Mouse (Mus musculus) CH12.LX (cell line): Measurements from ENCODE around the gene Ephb4. TPM values are rescaled to one million over a fixed set of nuclear protein-coding genes. Genes with fewer than 3 reads are reported as not detected.
A peak's percentile ranks its signal among the peaks of the same experiment; 100 is the strongest.

Source experiments
- DNase-seq: peaks from one replicate; pipeline ENCODE4 v3.0.0-alpha.2; 2013; ENCODE audit errors: extremely low read depth
- H3K27ac ChIP-seq: 2 replicates; pipeline ENCODE4 v1.5.1; 2012; ENCODE audit warnings: low read depth, mild to moderate bottlenecking, control low read depth, moderate library complexity; ENCODE audit not compliant: insufficient read depth
- H3K27me3 ChIP-seq: replicated peaks from 2 replicates; pipeline ENCODE3; 2012; ENCODE audit warnings: inconsistent platforms
- H3K36me3 ChIP-seq, 2 experiments: replicated peaks in 1 of 2; 2 replicates each; pipeline versions ENCODE3 to v1.6.1; 2012; ENCODE audit warnings: inconsistent platforms in 1 of 2, low read length in 1 of 2, mild to moderate bottlenecking in 1 of 2, mixed read lengths in 1 of 2, moderate library complexity in 1 of 2; ENCODE audit not compliant: control insufficient read depth in 1 of 2, insufficient read depth in 1 of 2
- H3K4me1 ChIP-seq, 2 experiments: 2 replicates each; pipeline ENCODE4 v1.6.1; 2012; ENCODE audit warnings: inconsistent platforms in 1 of 2, moderate library complexity in 1 of 2; ENCODE audit not compliant: insufficient read depth in 2 of 2, control insufficient read depth in 1 of 2
- H3K4me2 ChIP-seq: 2 replicates; pipeline ENCODE4 v1.6.1; 2012; ENCODE audit warnings: low read depth, mild to moderate bottlenecking, control low read depth; ENCODE audit not compliant: poor library complexity, insufficient read depth, severe bottlenecking
- H3K4me3 ChIP-seq, 3 experiments: fragments of 150-350 bp in 1 of 3; sonication (generic) in 1 of 3; replicated peaks in 1 of 3; 2 replicates each; pipeline versions ENCODE3 to v1.5.1; 2011 to 2012; ENCODE audit warnings: low read depth in 2 of 3, low read length in 2 of 3, mild to moderate bottlenecking in 2 of 3, moderate library complexity in 2 of 3, control low read depth in 1 of 3, improper control_type of control experiment in 1 of 3, inconsistent platforms in 1 of 3, mixed read lengths in 1 of 3; ENCODE audit not compliant: poor library complexity in 1 of 3
- H3K79me2 ChIP-seq: replicated peaks from 2 replicates; pipeline ENCODE4 v1.6.1; 2012; ENCODE audit warnings: mild to moderate bottlenecking, moderate library complexity; ENCODE audit not compliant: control insufficient read depth, poor library complexity, insufficient read depth, severe bottlenecking; ENCODE audit errors: extremely low read depth
- H3K9ac ChIP-seq: 2 replicates; pipeline ENCODE4 v1.6.1; 2012; ENCODE audit warnings: low read depth, mild to moderate bottlenecking, control low read depth, moderate library complexity; ENCODE audit not compliant: insufficient read depth
- H3K9me3 ChIP-seq: replicated peaks from 2 replicates; pipeline ENCODE3; 2012; ENCODE audit warnings: low read length, inconsistent platforms, mixed read lengths
- BHLHE40 ChIP-seq: IDR thresholded peaks from 2 replicates; pipeline ENCODE4 v1.6.1; 2011; ENCODE audit warnings: mild to moderate bottlenecking, low read depth, low read length, improper control_type of control experiment
- CHD2 ChIP-seq: IDR thresholded peaks from 2 replicates; pipeline ENCODE4 v1.6.1; 2011; ENCODE audit warnings: low read length, improper control_type of control experiment
- CTCF ChIP-seq, 2 experiments: IDR thresholded peaks in 1 of 2; conservative IDR thresholded peaks in 1 of 2; 2 replicates each; pipeline ENCODE4 v1.5.1; 2011 to 2012; ENCODE audit warnings: low read depth in 2 of 2, low read length in 2 of 2, improper control_type of control experiment in 1 of 2, inconsistent platforms in 1 of 2, mild to moderate bottlenecking in 1 of 2, moderate library complexity in 1 of 2
- GABPA ChIP-seq: IDR thresholded peaks from 2 replicates; pipeline ENCODE4 v1.6.1; 2012; ENCODE audit warnings: low read depth, low read length, improper control_type of control experiment, inconsistent platforms; ENCODE audit not compliant: insufficient replicate concordance
- HCFC1 ChIP-seq: IDR thresholded peaks from 2 replicates; pipeline ENCODE4 v1.6.1; 2012; ENCODE audit warnings: low read depth, mild to moderate bottlenecking, inconsistent platforms, low read length, improper control_type of control experiment
- IRF4 ChIP-seq: IDR thresholded peaks from 2 replicates; pipeline ENCODE4 v1.6.1; 2014; ENCODE audit warnings: low read depth, mild to moderate bottlenecking, inconsistent platforms, low read length, improper control_type of control experiment
- KAT2A ChIP-seq: IDR thresholded peaks from 2 replicates; pipeline ENCODE4 v1.6.1; 2012; ENCODE audit warnings: low read length, improper control_type of control experiment, inconsistent platforms; ENCODE audit not compliant: insufficient replicate concordance
- MAZ ChIP-seq: IDR thresholded peaks from 2 replicates; pipeline ENCODE4 v1.6.1; 2012; ENCODE audit warnings: low read depth, mild to moderate bottlenecking, inconsistent platforms, low read length, improper control_type of control experiment, moderate library complexity
- MEF2A ChIP-seq: IDR thresholded peaks from 2 replicates; pipeline ENCODE4 v1.6.1; 2014; ENCODE audit warnings: low read depth, mild to moderate bottlenecking, inconsistent platforms, low read length, improper control_type of control experiment, borderline replicate concordance
- NELFE ChIP-seq: IDR thresholded peaks from 2 replicates; pipeline ENCODE4 v1.6.1; 2011; ENCODE audit warnings: low read depth, low read length, improper control_type of control experiment
- NRF1 ChIP-seq: IDR thresholded peaks from 2 replicates; pipeline ENCODE4 v1.6.1; 2014; ENCODE audit warnings: low read depth, mild to moderate bottlenecking, inconsistent platforms, low read length, improper control_type of control experiment, moderate library complexity
- RAD21 ChIP-seq: IDR thresholded peaks from 2 replicates; pipeline ENCODE4 v1.6.1; 2011; ENCODE audit warnings: low read depth, mild to moderate bottlenecking, low read length, improper control_type of control experiment, moderate library complexity
- SIN3A ChIP-seq: IDR thresholded peaks from 2 replicates; pipeline ENCODE4 v1.6.1; 2012; ENCODE audit warnings: low read length, improper control_type of control experiment, inconsistent platforms
- SMC3 ChIP-seq: IDR thresholded peaks from 2 replicates; pipeline ENCODE4 v1.6.1; 2011; ENCODE audit warnings: low read depth, low read length, improper control_type of control experiment
- TCF12 ChIP-seq: IDR thresholded peaks from 2 replicates; pipeline ENCODE4 v1.6.1; 2014; ENCODE audit warnings: low read depth, mild to moderate bottlenecking, inconsistent platforms, low read length, improper control_type of control experiment
- UBTF ChIP-seq: IDR thresholded peaks from 2 replicates; pipeline ENCODE4 v1.6.1; 2012; ENCODE audit warnings: low read depth, mild to moderate bottlenecking, inconsistent platforms, low read length, improper control_type of control experiment, moderate library complexity
- USF1 ChIP-seq: IDR thresholded peaks from 2 replicates; pipeline ENCODE4 v1.6.1; 2014; ENCODE audit warnings: low read depth, mild to moderate bottlenecking, inconsistent platforms, low read length, improper control_type of control experiment
- USF2 ChIP-seq: conservative IDR thresholded peaks from 2 replicates; pipeline ENCODE4 v1.6.1; 2011; ENCODE audit warnings: low read depth, low read length, improper control_type of control experiment
- ZC3H11A ChIP-seq: IDR thresholded peaks from 2 replicates; pipeline ENCODE4 v1.6.1; 2012; ENCODE audit warnings: low read depth, mild to moderate bottlenecking, inconsistent platforms, low read length, improper control_type of control experiment
- dilution Hi-C: fragments of 300-500 bp; cut with MboI; formaldehyde crosslinking; loops from 2 replicates; pipeline ENCODE4 v1.14.3; 2020; ENCODE audit warnings: low sequenced_read_pairs; ENCODE audit not compliant: extremely low pct_unique_long_range_greater_than_20kb, extremely low pct_ligation_motif_present
- in situ Hi-C: fragments of 300-500 bp; cut with MboI; formaldehyde crosslinking; loops from 3 replicates; pipeline ENCODE4 v1.14.3; 2019; ENCODE audit warnings: low sequenced_read_pairs, low pct_ligation_motif_present, low pct_unique_long_range_greater_than_20kb, mixed read lengths
- polyA plus RNA-seq: library from polyadenylated mRNA; unstranded; fragments of >175 nt; gene quantifications from 2 replicates; pipeline ENCODE4 v1.2.1, GENCODE M21; 2012; ENCODE audit warnings: low read depth; ENCODE audit not compliant: insufficient read length
- total RNA-seq, 2 experiments: library from RNA; depleted of rRNA; stranded (reverse); fragments of 300-350 nt in 1 of 2; fragments of >200 nt in 1 of 2; gene quantifications; 2 replicates each; pipeline ENCODE4 v1.2.3; 2012 to 2014

Gene Ephb4
- total and polyA plus RNA-seq, 3 experiments, result 0.56 to 2.2 (median 1.5) TPM

DNA sequence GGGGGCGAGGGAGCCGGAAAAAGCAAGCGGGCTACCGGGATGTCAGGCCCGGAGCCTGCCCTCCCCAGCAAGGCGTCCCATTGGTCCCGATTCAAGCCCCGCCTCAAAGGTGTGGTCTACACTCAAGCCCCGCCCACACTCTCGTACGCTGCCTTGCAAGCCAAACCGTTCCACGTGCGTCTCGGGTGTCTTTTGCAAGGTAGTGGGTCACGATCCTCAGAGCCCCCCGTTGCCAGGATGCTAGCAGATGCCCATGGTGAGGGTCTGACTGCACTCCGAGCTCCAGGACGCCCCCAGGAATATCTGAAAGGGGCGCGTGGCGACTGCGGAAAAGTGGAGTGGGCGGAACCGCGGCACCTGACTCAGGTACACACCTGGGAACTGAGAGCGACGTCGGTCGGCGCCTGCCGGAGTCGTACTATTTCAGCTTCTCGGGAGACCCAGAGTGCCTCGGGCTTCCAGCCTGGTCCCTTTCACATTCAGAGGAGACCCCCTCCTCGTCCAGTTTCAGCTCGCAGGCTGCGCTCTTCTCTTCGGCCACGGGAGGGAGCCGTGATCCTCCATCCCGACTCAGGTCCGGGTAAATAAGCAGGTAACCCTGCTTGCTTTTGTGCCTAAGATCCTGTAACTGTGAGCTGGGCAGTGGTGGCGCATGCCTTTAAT, 16.3 kb upstream of the Ephb4 start, which contains the start of gene Slc12a9 (continued):
- TF ChIP-seq CHD2, result no peak
- TF ChIP-seq UBTF, result no peak
- peak; percentile 13; the same call in 1 of the 2 replicates for TF ChIP-seq HCFC1
- peak; percentile 56 for TF ChIP-seq RAD21
- TF ChIP-seq, all 38 proteins: peak for 14

DNA sequence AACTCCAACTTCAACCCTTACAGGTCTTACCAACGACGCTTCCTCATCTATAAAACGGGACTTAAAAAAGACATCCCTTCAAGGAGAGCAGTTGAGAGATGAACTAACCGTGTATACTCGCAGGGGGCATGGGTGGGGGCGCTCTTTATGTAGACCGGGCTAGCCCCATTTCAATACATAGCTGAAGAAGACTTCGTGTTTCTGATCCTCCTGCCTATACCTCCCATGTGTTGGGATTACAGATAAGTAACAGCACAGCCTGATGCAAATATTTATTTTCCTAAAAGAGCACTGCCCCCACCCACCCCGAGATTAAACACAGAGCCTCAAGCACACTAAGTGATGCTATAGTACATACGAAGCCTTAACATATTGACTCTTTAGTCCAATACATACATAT, 15.6 kb upstream of the Ephb4 start:
- in situ Hi-C loops (loop anchor here (10.0 kb wide), 1 partner anchor 150 kb away; no protein-coding TSS in a partner anchor), dilution Hi-C loops (no loop called here)
- Histone ChIP-seq H3K4me2 (peak overlapping the region; percentile 68; the same call in 1 of the 2 replicates), H3K79me2 (no peaks in the 10 kb centered on the region), H3K27ac (no peak overlapping the region), H3K36me3 (peaks cover 2 to 18% of the 10 kb centered on the region in 2 experiments), H3K9me3 (no peaks in the 10 kb centered on the region), H3K4me1 (peaks cover 14 to 31% of the 10 kb centered on the region in 2 experiments), H3K9ac (no peak overlapping the region), H3K4me3 (no peak overlapping the region), H3K27me3 (peaks cover 30% of the 10 kb centered on the region)
- DNase-seq, result no peak
- TF ChIP-seq CTCF (conservative IDR thresholded peaks at IDR 0.05 in 1 of 2, IDR thresholded peaks at IDR 0.05 in 1 of 2; ENCODE audit: low read depth in 2 of 2, low read length in 2 of 2) (0 out of 4 replicates have a peak, but pooled peaks of 1 of the 2 experiments have one; percentile 12), BHLHE40 (no peak)

- no peak overlapping the region for H3K27ac ChIP-seq
- TF ChIP-seq USF2 (no peak), IRF4 (no peak), SIN3A (no peak), MAZ (no peak)
- H3K79me2 ChIP-seq, result no peaks in the 10 kb centered on the region
- dilution Hi-C loops (no loop called here), in situ Hi-C loops (loop anchor here (10.0 kb wide), 1 partner anchor 150 kb away; no protein-coding TSS in a partner anchor)
- no peak overlapping the region for H3K4me3 ChIP-seq
- no peaks in the 10 kb centered on the region for H3K9me3 ChIP-seq
- H3K9ac ChIP-seq, result no peak overlapping the region
- no peak overlapping the region for H3K4me2 ChIP-seq
- H3K4me1 ChIP-seq, result peaks cover 14 to 31% of the 10 kb centered on the region in 2 experiments
- no peak for DNase-seq
- H3K36me3 ChIP-seq, result peaks cover under 1 to 10% of the 10 kb centered on the region in 2 experiments
- H3K27me3 ChIP-seq, result peaks cover 36% of the 10 kb centered on the region
Measured at GRCm38 (mm10) chr5:137335066-137335465, 14.8 kb upstream of the Ephb4 start.

- peaks cover 2 to 12% of the 10 kb centered on the region in 2 experiments for H3K4me1 ChIP-seq
Measured at GRCm38 (mm10) chr5:137337190-137337589, 12.7 kb upstream of the Ephb4 start.

More at GRCm38 (mm10) chr5:137337190-137337589, 12.7 kb upstream of the Ephb4 start:
- Histone ChIP-seq H3K27me3 (peaks cover 42% of the 10 kb centered on the region), H3K4me2 (no peak overlapping the region), H3K36me3 (no peaks in the 10 kb centered on the region), H3K79me2 (no peaks in the 10 kb centered on the region), H3K27ac (no peak overlapping the region), H3K9me3 (no peaks in the 10 kb centered on the region), H3K4me3 (no peak overlapping the region), H3K9ac (no peak overlapping the region)
- DNase-seq, result no peak
- in situ Hi-C loops, result loop anchor here (10.0 kb wide), 1 partner anchor 148 kb away; no protein-coding TSS in a partner anchor
- dilution Hi-C loops, result no loop called here
- TF ChIP-seq NELFE, result no peak
- TF ChIP-seq SMC3, result no peak
- no peak for TF ChIP-seq ZC3H11A
- no peak for TF ChIP-seq MEF2A
- no peak for TF ChIP-seq GABPA
- TF ChIP-seq MAZ, result no peak
- TF ChIP-seq RAD21, result no peak
- no peak for TF ChIP-seq IRF4
- TF ChIP-seq NRF1, result no peak
- TF ChIP-seq SIN3A, result no peak
- TF ChIP-seq TCF12, result no peak
- TF ChIP-seq KAT2A, result no peak
- TF ChIP-seq USF1, result no peak
